Mouse (Mus musculus) splenic B cell, adult 2 months (primary cell): Measurements from ENCODE around the gene Slc22a28.
"Not testable (repeated sequence)": the region's sequence is repeated elsewhere in the genome, so short reads cannot be mapped to it uniquely, and the experiment has no call there.

ENCODE experiments used
- DNase-seq: peaks from one replicate; pipeline ENCODE4 v3.0.0-alpha.2; 2011; ENCODE audit warnings: low read depth, low spot score
- H3K27me3 ChIP-seq: 2 replicates; pipeline ENCODE4 v1.6.1; 2012; ENCODE audit warnings: mild to moderate bottlenecking, low read length, moderate library complexity, mixed read lengths; ENCODE audit not compliant: control insufficient read depth, poor library complexity, insufficient read depth, severe bottlenecking
- H3K36me3 ChIP-seq: 2 replicates; pipeline ENCODE4 v1.6.1; 2012; ENCODE audit warnings: mild to moderate bottlenecking, low read length, moderate library complexity, mixed read lengths; ENCODE audit not compliant: control insufficient read depth, poor library complexity, insufficient read depth, severe bottlenecking

Slc22a28 gene

DNA sequence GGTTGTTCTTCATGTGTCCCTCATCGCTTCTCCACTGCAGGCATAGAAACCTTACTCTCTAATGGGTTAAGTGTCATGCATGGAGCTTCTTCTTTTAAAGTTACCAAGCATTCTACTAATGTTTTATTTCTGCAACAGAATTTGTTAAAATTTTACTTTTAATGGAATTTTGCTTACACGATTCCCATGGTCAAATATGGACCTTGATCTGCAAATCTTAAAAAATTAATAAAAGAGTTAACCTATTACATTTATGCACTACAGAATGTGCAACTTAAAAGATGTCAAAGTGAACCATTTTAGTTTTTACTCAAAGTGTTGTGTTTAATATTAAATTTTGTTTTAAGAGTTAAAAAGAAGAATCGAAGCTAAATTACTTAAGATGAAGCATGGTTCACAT lies at the start of gene Slc22a28:
Slc22a28 (minus strand) TSS at position 102 of the 400 bp plus-strand sequence.
- H3K27me3 ChIP-seq, H3K36me3 ChIP-seq, DNase-seq: not testable (repeated sequence)

DNA sequence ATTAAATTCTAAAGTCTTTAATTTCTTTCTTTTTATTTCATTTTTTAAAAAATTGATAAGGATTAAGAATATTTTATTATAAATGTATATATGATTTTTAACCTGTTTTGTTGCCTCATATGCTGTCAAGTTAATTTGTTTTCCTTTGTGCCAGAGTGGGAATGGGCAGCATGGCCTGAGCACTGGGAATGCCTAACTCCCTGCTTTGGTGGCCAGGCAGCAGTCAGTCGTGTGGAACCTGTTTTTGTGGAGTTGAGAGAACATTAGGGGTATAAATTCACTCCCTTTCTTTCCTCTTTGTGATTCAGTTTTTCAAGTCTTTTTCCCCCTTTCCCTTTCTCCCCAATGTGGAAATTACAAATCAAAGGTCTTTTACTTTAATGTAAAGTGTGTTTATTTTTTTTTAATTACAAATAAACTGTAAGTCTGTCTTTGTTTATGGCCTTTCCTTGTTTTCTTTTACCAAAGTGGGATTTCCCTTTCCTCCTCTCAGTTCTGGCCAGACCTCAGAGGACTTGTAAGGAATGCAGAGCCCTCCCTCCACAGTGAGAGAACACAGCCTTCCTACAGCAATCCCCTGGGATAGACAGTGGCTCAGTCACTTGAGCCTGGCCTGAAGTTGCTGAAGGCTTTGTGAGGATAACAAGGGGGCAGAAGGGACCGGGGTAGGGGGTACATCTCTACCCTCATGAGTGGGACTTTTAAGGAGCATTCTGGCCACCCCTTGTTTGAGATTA lies 17.2 kb upstream of the Slc22a28 start:
- no peak for DNase-seq
- Histone ChIP-seq H3K36me3 (no peaks in the 10 kb centered on the region), H3K27me3 (no peaks in the 10 kb centered on the region)

DNA sequence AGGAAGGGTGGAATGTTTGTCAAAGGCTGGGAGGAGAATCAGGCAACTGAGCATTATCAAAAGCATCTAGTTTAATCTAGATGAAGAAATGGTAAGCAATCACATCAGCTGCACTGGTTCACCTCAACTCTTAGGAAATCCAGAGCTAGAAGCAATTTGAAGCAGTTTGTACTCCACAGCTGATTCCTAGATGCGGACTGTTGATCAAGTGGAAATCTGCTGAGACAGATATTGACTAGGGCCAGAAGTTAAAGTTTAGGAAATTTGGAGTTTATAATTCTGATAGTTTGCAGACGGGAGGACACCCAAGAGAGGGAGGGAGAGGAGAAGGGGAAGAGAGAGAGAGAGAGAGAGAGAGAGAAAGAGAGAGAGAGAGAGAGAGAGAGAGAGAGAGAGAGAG lies 10.9 kb upstream of the Slc22a28 start:
- DNase-seq, H3K27me3 ChIP-seq, H3K36me3 ChIP-seq: not testable (repeated sequence)

DNA sequence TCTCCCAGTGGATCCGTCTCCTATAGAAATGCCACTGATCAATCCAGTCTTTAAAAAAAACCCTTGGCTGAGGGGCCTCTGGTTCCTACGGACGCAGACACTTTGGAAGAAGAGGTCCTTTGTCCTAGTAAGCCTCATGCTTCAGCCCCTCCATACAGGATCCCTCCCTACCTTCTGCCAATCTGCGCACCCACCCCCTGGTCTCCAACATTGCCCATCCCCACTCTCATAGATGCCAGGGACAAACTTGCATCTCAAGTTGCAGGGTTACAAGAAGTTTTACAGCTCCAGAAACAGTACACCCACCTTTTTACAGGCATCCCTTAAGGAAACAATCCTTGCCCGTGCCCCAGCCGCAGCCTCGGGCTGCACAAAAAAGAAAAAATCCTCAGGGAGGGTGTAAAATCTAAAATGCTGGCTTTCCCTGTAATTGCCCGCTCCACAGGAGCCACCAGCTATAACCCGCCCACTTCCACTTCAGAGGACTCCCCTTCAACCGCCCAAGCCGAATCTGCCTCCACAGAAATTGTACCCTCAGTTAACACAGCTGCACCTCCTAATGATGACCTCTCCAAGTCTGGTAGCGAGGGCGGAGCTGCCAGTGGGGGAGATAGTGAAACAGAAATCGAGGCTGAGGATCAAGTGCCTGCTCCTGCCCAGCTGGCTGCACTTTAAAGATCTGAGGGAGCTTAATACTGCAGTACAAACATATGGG lies 2.5 kb upstream of the Slc22a28 start:
- not testable (repeated sequence) for H3K36me3 ChIP-seq, H3K27me3 ChIP-seq, DNase-seq

DNA sequence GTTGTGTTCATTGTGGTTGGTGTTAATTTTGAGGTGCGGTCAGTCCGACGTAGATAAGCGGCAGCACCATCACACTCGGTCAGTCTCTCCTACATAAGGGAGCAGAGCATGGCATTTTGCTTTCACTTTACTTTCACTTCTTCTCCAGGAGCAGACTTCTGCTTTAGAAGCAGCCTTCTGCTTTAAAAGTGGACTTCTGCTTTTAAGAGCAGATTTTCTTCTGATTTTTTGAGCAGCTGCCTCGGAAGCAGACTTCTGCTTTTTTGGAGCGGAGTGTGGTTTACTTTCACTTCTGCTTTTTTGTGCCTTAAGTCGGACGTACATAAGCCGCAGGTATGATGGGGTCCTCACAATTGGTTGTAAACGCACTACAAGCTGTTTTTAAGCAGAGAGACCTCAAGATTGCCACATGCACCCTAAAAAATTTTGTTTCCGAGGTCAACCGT lies 111.9 kb downstream of the Slc22a28 start:
- no peaks in the 10 kb centered on the region for H3K27me3 ChIP-seq
- H3K36me3 ChIP-seq: peaks cover 4% of the 10 kb centered on the region; the same call in 1 of the 2 replicates
- peak; percentile 96 for DNase-seq

DNA sequence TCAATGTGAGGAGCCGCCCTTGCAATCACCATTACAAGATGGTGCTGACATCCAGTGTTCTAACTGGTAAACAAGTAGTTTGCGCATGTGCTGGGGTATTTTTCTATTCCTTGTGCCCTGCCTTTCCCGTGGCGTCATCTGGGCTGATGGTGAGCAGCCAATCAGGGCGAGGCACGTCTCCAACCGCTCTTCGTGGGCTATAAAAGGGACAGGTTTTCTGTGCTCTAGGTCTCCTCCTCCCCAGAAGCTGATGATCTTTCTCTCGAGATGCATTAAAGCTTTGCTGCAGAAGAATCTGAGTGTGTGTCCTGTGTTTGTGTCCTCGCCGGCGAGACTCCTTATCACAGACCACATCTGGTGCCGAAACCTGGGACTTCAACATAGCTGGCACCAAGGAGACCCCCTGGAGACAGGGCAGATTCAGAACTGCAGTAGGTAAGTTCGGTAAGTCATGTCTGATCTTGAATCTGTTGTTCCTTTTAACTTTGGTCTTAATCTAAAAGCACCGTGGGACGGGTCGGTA lies 112.4 kb downstream of the Slc22a28 start:
- DNase-seq: peak; percentile 70
- H3K36me3 ChIP-seq, H3K27me3 ChIP-seq: not testable (repeated sequence)

DNA sequence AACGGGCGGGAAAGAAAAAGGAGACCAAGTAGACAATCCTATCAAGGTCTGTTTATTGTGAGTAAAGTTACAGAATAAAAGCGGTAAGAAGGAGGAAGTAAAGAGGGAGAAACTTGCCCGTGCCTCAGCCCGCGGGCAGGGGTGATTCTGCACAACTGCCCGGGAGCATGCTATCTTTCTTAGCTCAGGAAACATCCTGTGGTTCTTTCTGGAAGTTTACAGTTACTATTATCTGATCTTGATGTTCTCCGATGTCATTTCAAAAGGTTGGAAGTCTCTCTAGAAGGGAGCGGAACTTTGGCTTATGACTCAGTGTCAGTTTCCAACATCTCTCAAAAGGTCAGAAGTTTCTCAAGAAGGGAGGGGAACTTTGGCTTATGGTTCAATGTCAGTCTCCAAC lies 113.2 kb downstream of the Slc22a28 start:
- DNase-seq, H3K36me3 ChIP-seq, H3K27me3 ChIP-seq: not testable (repeated sequence)
